Mouse (Mus musculus): ENCODE data around the gene Igfals. TPM values are rescaled to one million over a fixed set of nuclear protein-coding genes. Genes with fewer than 3 reads are reported as not detected.

Igfals gene
- polyA plus RNA-seq, 1 experiment from 2014 or later, result 0.24 TPM

DNA sequence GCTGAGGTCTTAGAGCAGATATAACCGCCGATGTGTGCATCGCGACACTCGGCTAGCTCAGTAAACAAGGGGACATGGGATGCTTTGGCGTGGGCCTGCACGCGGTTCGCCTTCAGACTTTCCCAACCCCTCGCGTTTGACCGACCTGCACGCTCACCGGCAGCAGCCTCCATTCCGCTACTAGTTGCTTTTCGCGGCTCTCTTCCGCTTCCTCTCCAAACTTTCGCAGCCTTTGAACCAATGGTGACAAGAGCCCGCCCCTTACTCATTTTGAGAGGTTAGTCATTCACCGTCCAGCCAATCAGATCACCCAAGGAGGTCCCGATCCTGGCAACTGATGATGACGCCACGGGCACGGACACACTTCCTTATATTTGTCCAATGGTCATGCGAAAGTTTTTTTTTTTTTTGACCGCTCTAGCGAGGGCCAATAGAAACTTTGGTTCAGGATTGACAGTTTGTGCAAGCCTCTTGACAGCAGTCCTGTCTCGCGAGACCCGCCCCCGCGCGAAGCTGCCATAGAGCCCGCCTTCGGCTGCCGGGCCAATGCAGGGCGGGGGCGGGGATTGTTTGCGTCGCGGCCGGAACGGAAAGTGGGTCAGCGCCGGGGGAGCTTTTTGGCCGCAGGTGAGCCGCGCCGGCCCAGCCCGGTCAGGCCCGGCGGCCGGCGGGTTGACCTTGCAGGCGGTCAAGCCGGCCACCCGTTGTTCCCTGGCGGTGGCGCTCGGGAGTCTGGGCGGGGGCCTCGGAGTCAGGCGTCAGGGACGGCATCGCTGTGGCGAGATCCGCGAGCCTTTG lies 20.5 kb downstream of the Igfals start, which contains the start of the genes Nubp2 and Spsb3:
Gene Nubp2 (minus strand): TSS at position 216 of the 798 bp plus-strand sequence.
Gene Spsb3 (plus strand): TSS at position 510 of the 798 bp plus-strand sequence.
- Histone ChIP-seq H3K27ac (ENCODE audit: poor library complexity, severe bottlenecking) (peak within 1 kb of the TSS; percentile 71), H3K27me3 (replicated peaks) (no peaks in the 10 kb centered on the region), H3K9ac (peak within 1 kb of the TSS; percentile 88), H3K4me1 (replicated peaks) (peaks cover 26% of the 10 kb centered on the region), H3K36me3 (peaks cover 46% of the 10 kb centered on the region), H3K4me3 (peak within 1 kb of the TSS; percentile 86), H3K9me3 (replicated peaks) (no peaks in the 10 kb centered on the region), H3K4me2 (peak within 1 kb of the TSS; percentile 89)
- peak; percentile 96 for ATAC-seq (ENCODE audit: insufficient number of reproducible peaks, low FRiP score)
- WGBS, result under 1% methylated on average over 69 of the region's 69 CpGs

DNA sequence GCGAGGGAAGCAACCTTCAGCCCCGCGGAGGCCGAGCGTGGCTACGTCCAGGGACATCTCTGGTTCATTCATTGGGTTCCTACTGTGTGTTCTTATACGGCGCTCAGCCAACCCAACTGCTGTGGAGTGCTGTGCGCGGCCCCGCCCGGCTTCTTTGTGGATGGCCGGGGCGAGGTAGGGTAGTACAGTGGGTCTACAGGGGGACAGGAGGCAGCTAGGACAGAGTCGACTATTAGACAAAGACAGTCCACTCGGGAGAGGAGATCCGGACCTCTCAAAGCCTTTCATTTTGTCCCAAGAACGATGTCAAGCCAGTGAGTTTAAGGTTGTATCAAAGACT lies 21.1 kb downstream of the Igfals start:
- Histone ChIP-seq H3K27ac (ENCODE audit: poor library complexity, severe bottlenecking) (peak overlapping the region; percentile 71), H3K4me1 (replicated peaks) (peaks cover 23% of the 10 kb centered on the region), H3K36me3 (peaks cover 51% of the 10 kb centered on the region), H3K9ac (peak overlapping the region; percentile 88), H3K27me3 (replicated peaks) (no peaks in the 10 kb centered on the region), H3K4me2 (peak overlapping the region; percentile 89), H3K4me3 (peak overlapping the region; percentile 81), H3K9me3 (replicated peaks) (no peaks in the 10 kb centered on the region)
- 1% methylated on average over 18 of the region's 18 CpGs for WGBS
- ATAC-seq (ENCODE audit: insufficient number of reproducible peaks, low FRiP score), result peak; percentile 16; the same call in 1 of the 2 replicates

DNA sequence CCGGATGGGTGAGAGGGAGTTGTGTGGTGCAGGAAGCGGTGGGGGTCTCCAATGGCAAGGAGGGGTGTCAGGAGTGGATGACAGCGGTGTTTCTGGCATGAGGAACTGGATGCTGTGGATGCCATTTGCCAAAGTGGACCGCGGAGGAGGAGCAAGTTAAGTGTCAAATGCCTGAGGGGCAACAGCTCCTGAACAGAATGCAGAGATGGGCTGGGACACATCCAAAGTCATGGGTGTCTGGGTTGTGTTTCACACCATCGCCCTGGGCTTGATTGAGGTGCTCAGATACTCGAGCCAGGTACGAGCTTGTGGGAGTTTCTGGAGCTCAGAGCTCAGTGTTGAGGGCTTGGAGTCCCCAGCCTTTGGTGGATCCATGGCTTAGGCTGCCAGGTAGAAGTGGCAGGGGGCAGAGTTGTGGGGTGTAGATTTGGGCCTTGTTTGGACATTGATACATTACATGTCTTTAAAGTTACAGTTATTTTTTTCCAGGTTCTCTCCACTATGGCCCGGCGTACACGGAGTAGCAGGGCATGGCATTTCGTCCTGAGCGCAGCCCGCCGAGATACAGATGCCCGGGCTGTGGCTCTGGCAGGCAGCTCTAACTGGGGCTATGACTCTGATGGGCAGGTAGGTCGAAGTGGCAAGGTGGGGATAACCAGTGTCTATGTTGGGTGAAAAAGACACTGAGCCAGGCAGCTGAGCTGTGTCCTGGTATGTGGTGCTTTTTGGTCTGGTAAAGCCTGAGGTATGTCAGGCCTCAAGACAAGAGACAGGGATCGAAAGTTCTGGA lies 21.7 kb downstream of the Igfals start:
- Histone ChIP-seq H3K4me1 (replicated peaks) (peaks cover 22% of the 10 kb centered on the region), H3K36me3 (peaks cover 55% of the 10 kb centered on the region), H3K27me3 (replicated peaks) (no peaks in the 10 kb centered on the region), H3K4me3 (peak overlapping the region; percentile 81), H3K4me2 (peak overlapping the region; percentile 89), H3K9me3 (replicated peaks) (no peaks in the 10 kb centered on the region), H3K27ac (ENCODE audit: poor library complexity, severe bottlenecking) (peak overlapping the region; percentile 71), H3K9ac (peak overlapping the region; percentile 88)
- 57% methylated on average over 18 of the region's 18 CpGs for WGBS
- ATAC-seq (ENCODE audit: insufficient number of reproducible peaks, low FRiP score), result no peak

- Histone ChIP-seq H3K9ac (no peak overlapping the region), H3K4me2 (no peak overlapping the region), H3K4me1 (replicated peaks) (peaks cover 28% of the 10 kb centered on the region), H3K36me3 (peaks cover 56% of the 10 kb centered on the region), H3K27ac (ENCODE audit: poor library complexity, severe bottlenecking) (no peak overlapping the region), H3K27me3 (replicated peaks) (no peaks in the 10 kb centered on the region), H3K4me3 (no peak overlapping the region), H3K9me3 (replicated peaks) (no peaks in the 10 kb centered on the region)
- ATAC-seq (ENCODE audit: insufficient number of reproducible peaks, low FRiP score), result no peak
- 85% methylated on average over 3 of the region's 3 CpGs for WGBS
These were observed 23.1 kb downstream of the Igfals start for GRCm38 (mm10) chr17:24888862-24889261.

GRCm38 (mm10) chr17:24890151-24891092 lies 24.6 kb downstream of the Igfals start:
- H3K9ac ChIP-seq, result no peak overlapping the region
- WGBS, result 88% methylated on average over 19 of the region's 19 CpGs
- no peak overlapping the region for H3K4me2 ChIP-seq
- no peak overlapping the region for H3K27ac ChIP-seq (ENCODE audit: poor library complexity, severe bottlenecking)
- no peaks in the 10 kb centered on the region for H3K9me3 ChIP-seq (replicated peaks)
- no peak for ATAC-seq (ENCODE audit: insufficient number of reproducible peaks, low FRiP score)
- peaks cover 51% of the 10 kb centered on the region for H3K36me3 ChIP-seq
- H3K4me1 ChIP-seq (replicated peaks), result peaks cover 28% of the 10 kb centered on the region
- no peaks in the 10 kb centered on the region for H3K27me3 ChIP-seq (replicated peaks)
- no peak overlapping the region for H3K4me3 ChIP-seq

- Histone ChIP-seq H3K9ac (no peak overlapping the region), H3K36me3 (peaks cover 51% of the 10 kb centered on the region), H3K4me3 (no peak overlapping the region), H3K4me1 (replicated peaks) (peaks cover 31% of the 10 kb centered on the region), H3K4me2 (no peak overlapping the region), H3K9me3 (replicated peaks) (no peaks in the 10 kb centered on the region), H3K27me3 (replicated peaks) (no peaks in the 10 kb centered on the region), H3K27ac (ENCODE audit: poor library complexity, severe bottlenecking) (no peak overlapping the region)
- no peak for ATAC-seq (ENCODE audit: insufficient number of reproducible peaks, low FRiP score)
- 90% methylated on average over 13 of the region's 13 CpGs for WGBS
These were observed 25.5 kb downstream of the Igfals start for GRCm38 (mm10) chr17:24891321-24891720.

- 89% methylated on average over 12 of the region's 12 CpGs for WGBS
- H3K9me3 ChIP-seq (replicated peaks), result no peaks in the 10 kb centered on the region
- H3K36me3 ChIP-seq, result peaks cover 61% of the 10 kb centered on the region
- H3K27ac ChIP-seq (ENCODE audit: poor library complexity, severe bottlenecking), result no peak overlapping the region
- H3K9ac ChIP-seq, result no peak overlapping the region
- H3K4me3 ChIP-seq, result no peak overlapping the region
- peaks cover 35% of the 10 kb centered on the region for H3K4me1 ChIP-seq (replicated peaks)
- H3K4me2 ChIP-seq, result no peak overlapping the region
- no peak for ATAC-seq (ENCODE audit: insufficient number of reproducible peaks, low FRiP score)
- H3K27me3 ChIP-seq (replicated peaks), result no peaks in the 10 kb centered on the region
These were observed 27.0 kb downstream of the Igfals start for GRCm38 (mm10) chr17:24892785-24893184.

DNA sequence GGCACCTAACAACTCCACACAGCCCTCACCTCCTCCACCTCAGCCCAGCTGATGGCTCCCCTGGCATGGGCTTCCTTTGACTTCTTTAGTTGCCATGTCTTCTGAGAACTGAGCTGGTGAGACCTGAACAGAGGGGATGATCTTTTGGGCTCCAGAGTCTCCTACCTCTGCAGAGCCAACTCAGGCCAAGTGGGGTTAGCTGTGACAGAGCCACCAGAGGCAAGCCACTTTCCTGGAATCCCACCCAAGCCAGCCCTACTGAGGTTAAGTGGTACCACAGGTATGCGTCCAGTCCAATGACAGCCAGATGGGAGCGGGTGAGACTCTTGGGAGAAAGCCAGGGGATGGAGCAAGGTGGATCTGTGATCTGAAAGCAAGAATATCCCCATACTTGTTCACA lies 27.5 kb downstream of the Igfals start:
- Histone ChIP-seq H3K4me2 (no peak overlapping the region), H3K4me3 (no peak overlapping the region), H3K9me3 (replicated peaks) (no peaks in the 10 kb centered on the region), H3K9ac (no peak overlapping the region), H3K4me1 (replicated peaks) (peaks cover 34% of the 10 kb centered on the region), H3K27me3 (replicated peaks) (no peaks in the 10 kb centered on the region), H3K36me3 (peaks cover 66% of the 10 kb centered on the region), H3K27ac (ENCODE audit: poor library complexity, severe bottlenecking) (no peak overlapping the region)
- 89% methylated on average over 2 of the region's 2 CpGs for WGBS
- ATAC-seq (ENCODE audit: insufficient number of reproducible peaks, low FRiP score), result no peak

- Histone ChIP-seq H3K9me3 (replicated peaks) (no peaks in the 10 kb centered on the region), H3K4me3 (peak overlapping the region; percentile 69), H3K4me2 (peak overlapping the region; percentile 96), H3K9ac (peak overlapping the region; percentile 94), H3K27me3 (replicated peaks) (no peaks in the 10 kb centered on the region), H3K27ac (ENCODE audit: poor library complexity, severe bottlenecking) (peak overlapping the region; percentile 84), H3K36me3 (peaks cover 71% of the 10 kb centered on the region), H3K4me1 (replicated peaks) (peaks cover 43% of the 10 kb centered on the region)
- ATAC-seq (ENCODE audit: insufficient number of reproducible peaks, low FRiP score), result peak; percentile 14; the same call in 1 of the 2 replicates
- WGBS, result 10% methylated on average over 31 of the region's 31 CpGs
These were observed 28.5 kb downstream of the Igfals start for GRCm38 (mm10) chr17:24894061-24894994.
